Mouse (Mus musculus) bone marrow, adult 2 months (tissue): ENCODE results near the gene Nol6.

Experiments used
- CTCF ChIP-seq: fragments of 200-500 bp; IDR thresholded peaks from 2 replicates; pipeline ENCODE4 v1.5.1; 2011; ENCODE audit warnings: low read length, control low read depth; ENCODE audit not compliant: control insufficient read depth, insufficient read depth
- POLR2A ChIP-seq: fragments of 200-500 bp; IDR thresholded peaks from 2 replicates; pipeline ENCODE4 v1.6.1; 2011; ENCODE audit warnings: low read depth, mild to moderate bottlenecking, control low read depth, low read length, borderline replicate concordance; ENCODE audit not compliant: control insufficient read depth

DNA sequence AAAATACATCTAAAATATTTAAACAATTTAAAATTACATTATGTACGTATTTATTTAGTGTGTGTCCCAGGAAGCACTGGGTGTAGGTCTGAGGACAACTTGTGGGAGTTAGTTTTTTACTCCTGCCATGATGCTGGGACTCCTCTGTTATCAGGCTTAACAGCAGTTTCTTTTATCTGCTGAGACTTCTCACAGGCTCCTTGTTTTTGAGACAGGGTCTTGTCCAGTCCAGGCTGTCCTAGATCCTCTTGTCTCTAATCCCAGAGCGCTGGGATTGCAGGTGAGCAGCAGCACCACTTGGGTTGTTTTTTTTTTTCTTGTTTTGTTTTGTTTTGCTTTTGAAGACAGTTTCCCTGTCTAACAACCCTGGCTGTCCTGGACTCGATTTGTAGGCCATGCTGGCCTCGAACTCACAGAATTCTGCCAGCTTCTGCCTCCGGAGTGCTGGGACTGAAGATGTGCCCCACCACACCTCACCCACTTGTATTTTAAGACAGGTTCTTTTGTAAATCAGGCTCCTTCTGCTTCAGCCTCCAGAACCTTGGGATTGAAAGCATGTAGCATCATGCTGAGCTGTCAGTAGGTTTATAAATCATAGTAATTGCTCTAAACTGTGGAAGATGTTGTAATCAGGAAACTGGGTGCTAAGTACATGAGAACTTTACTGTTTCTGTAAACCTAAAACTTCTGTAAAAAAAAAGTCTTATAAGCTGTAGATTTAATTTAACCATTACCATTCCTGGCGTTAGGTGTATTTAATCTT is 9.5 kb upstream of the Nol6 start:
- TF ChIP-seq POLR2A, result no peak
- TF ChIP-seq CTCF, result no peak
